8 mouse cellular contexts compared by ENCODE assay signal in the genomic region with DNA sequence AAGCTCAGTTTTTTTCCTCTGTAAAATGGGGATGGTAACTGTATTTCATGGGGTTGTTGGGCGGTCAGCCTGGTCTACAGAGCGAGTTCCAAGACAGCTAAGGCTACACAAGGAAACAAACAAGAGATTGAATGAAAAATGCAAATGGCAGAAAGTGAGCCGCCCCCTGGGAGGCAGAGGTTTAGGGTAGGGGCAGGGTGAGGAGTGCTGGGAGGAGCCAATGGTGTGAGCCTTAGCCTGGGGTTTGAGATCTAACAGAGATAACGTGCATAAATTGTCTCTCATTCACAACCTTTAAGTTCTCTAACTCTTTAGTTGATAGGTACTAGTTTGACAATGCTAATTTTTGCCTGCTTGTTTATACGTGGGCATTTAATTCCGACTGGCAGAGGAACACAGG. TPM values are rescaled to one million over a fixed set of nuclear protein-coding genes. Genes with fewer than 3 reads are reported as not detected.
A peak's percentile ranks its signal among the peaks of the same experiment; 100 is the strongest.
DNase-seq lines count a peak whose midpoint lies in the region; ATAC-seq and TF ChIP-seq lines count a peak whose summit lies in the region.

No protein-coding gene starts in this region.

- H3K9me3 ChIP-seq in CH12.LX (replicated peaks; ENCODE audit: low read length), result no peaks in the 10 kb centered on the region
- no peaks in the 10 kb centered on the region for H3K9me3 ChIP-seq in forebrain, embryonic 13.5 days (replicated peaks)
- H3K9me3 ChIP-seq in liver, embryonic 14.5 days (ENCODE audit: control insufficient read depth, low read length), result no peaks in the 10 kb centered on the region

- no peak for DNase-seq in frontal cortex, adult 2 months (ENCODE audit: extremely low spot score in 1 of 2, low spot score in 1 of 2)
- peak; percentile 71 for DNase-seq in CH12.LX (ENCODE audit: extremely low read depth)
- DNase-seq in liver, embryonic 14.5 days (ENCODE audit: low read depth in 3 of 3, low spot score in 3 of 3), result no peak
- peak; percentile 13 for DNase-seq in testis, postnatal 14 days (ENCODE audit: low spot score)
- no peak for DNase-seq in left cerebral cortex, adult 9 months (ENCODE audit: low spot score in 2 of 2)

- no peak; the same call in 1 of the 2 replicates for TF ChIP-seq POLR2A in CH12.LX (IDR thresholded peaks at IDR 0.05; ENCODE audit: low read depth, low read length)

- no peak for TF ChIP-seq RAD21 in CH12.LX (IDR thresholded peaks at IDR 0.05; ENCODE audit: low read depth, low read length)

- 10% methylated on average over 6 of the region's 6 CpGs for WGBS in forebrain, embryonic 13.5 days
- 19% methylated on average over 6 of the region's 6 CpGs for WGBS in liver, embryonic 14.5 days (ENCODE audit: insufficient replicate concordance)

- TF ChIP-seq CTCF in CH12.LX (conservative IDR thresholded peaks at IDR 0.05 in 1 of 2, IDR thresholded peaks at IDR 0.05 in 1 of 2; ENCODE audit: low read depth in 2 of 2, low read length in 2 of 2), result no peak
- TF ChIP-seq CTCF in liver, embryonic 14.5 days (IDR thresholded peaks at IDR 0.05; ENCODE audit: low read depth), result no peak

- no peak for TF ChIP-seq EP300 in CH12.LX (IDR thresholded peaks at IDR 0.05; ENCODE audit: low read length)
- TF ChIP-seq EP300 in liver, embryonic 14.5 days (IDR thresholded peaks at IDR 0.05; ENCODE audit: low read depth), result no peak

- peaks cover 3 to 17% of the 10 kb centered on the region in 2 experiments; a peak in 2 of 4 replicates for H3K4me1 ChIP-seq in CH12.LX (ENCODE audit: control insufficient read depth in 1 of 2, insufficient read depth in 2 of 2)
- H3K4me1 ChIP-seq in forebrain, embryonic 13.5 days, result peaks cover 10% of the 10 kb centered on the region; the same call in 1 of the 2 replicates
- peaks cover 0 to 9% of the 10 kb centered on the region in 2 experiments; a peak in 2 of 4 replicates for H3K4me1 ChIP-seq in liver, embryonic 14.5 days (replicated peaks; ENCODE audit: control insufficient read depth in 2 of 2, insufficient read depth in 2 of 2, low read length in 1 of 2)

- H3K36me3 ChIP-seq in CH12.LX (replicated peaks in 1 of 2; ENCODE audit: control insufficient read depth in 1 of 2, insufficient read depth in 1 of 2, low read length in 1 of 2), result peaks cover 3 to 11% of the 10 kb centered on the region in 2 experiments
- 0 out of 2 replicates have a peak, but pooled peaks cover 6% of the 10 kb centered on the region for H3K36me3 ChIP-seq in forebrain, embryonic 13.5 days (ENCODE audit: poor library complexity, severe bottlenecking)
- no peaks in the 10 kb centered on the region for H3K36me3 ChIP-seq in liver, embryonic 14.5 days (replicated peaks; ENCODE audit: control insufficient read depth, insufficient read depth, low read depth)

- H3K4me2 ChIP-seq in CH12.LX (ENCODE audit: insufficient read depth, low read depth, poor library complexity, severe bottlenecking), result peak overlapping the region; percentile 78; the same call in 1 of the 2 replicates
- H3K4me2 ChIP-seq in forebrain, embryonic 13.5 days, result peak overlapping the region; percentile 56
- peak overlapping the region; percentile 71 for H3K4me2 ChIP-seq in liver, embryonic 14.5 days (ENCODE audit: low read depth)

- peak; percentile 80 for ATAC-seq in frontal cortex, adult (ENCODE audit: low TSS enrichment)
- peak; percentile 90 for ATAC-seq in forebrain, embryonic 13.5 days
- ATAC-seq in liver, embryonic 14.5 days (ENCODE audit: insufficient read depth), result peak; percentile 59; the same call in 1 of the 2 replicates
- no peak for ATAC-seq in monocyte, adult 5-6 weeks (replicated peaks; ENCODE audit: insufficient number of reproducible peaks, low FRiP score, low TSS enrichment, poor library complexity, severe bottlenecking)

- no peak overlapping the region for H3K27ac ChIP-seq in CH12.LX (ENCODE audit: insufficient read depth, low read depth)
- H3K27ac ChIP-seq in forebrain, embryonic 13.5 days, result no peak overlapping the region
- no peak overlapping the region for H3K27ac ChIP-seq in liver, embryonic 14.5 days

- H3K79me2 ChIP-seq in CH12.LX (replicated peaks; ENCODE audit: control insufficient read depth, extremely low read depth, insufficient read depth, poor library complexity, severe bottlenecking), result peaks cover 4% of the 10 kb centered on the region; the same call in 1 of the 2 replicates

- in situ Hi-C loops in CH12.LX (cut with MboI; ENCODE audit: low pct_ligation_motif_present, low pct_unique_long_range_greater_than_20kb, low sequenced_read_pairs), result loop anchor here (25.0 kb wide), 1 partner anchor 618 kb away; no protein-coding TSS in a partner anchor

- H3K9ac ChIP-seq in CH12.LX (ENCODE audit: insufficient read depth, low read depth), result no peak overlapping the region
- H3K9ac ChIP-seq in forebrain, embryonic 13.5 days, result no peak overlapping the region
- H3K9ac ChIP-seq in liver, embryonic 14.5 days (replicated peaks), result no peak overlapping the region

- H3K4me3 ChIP-seq in CH12.LX (replicated peaks in 1 of 3; ENCODE audit: low read depth in 2 of 3, low read length in 2 of 3, poor library complexity in 1 of 3), result peak overlapping the region; percentile 49 to 64 (median 55)
- H3K4me3 ChIP-seq in forebrain, embryonic 13.5 days, result peak overlapping the region; percentile 58
- peak overlapping the region; percentile 46 to 74 for H3K4me3 ChIP-seq in liver, embryonic 14.5 days (ENCODE audit: insufficient read depth in 1 of 2, low read depth in 2 of 2, low read length in 2 of 2)

- H3K27me3 ChIP-seq in CH12.LX (replicated peaks), result no peaks in the 10 kb centered on the region
- no peaks in the 10 kb centered on the region for H3K27me3 ChIP-seq in forebrain, embryonic 13.5 days
- no peaks in the 10 kb centered on the region for H3K27me3 ChIP-seq in liver, embryonic 14.5 days (ENCODE audit: control insufficient read depth, insufficient read depth, low read length)

- dilution Hi-C loops in CH12.LX (cut with MboI; ENCODE audit: extremely low pct_ligation_motif_present, extremely low pct_unique_long_range_greater_than_20kb, low sequenced_read_pairs), result no loop called here

TF ChIP-seq in CH12.LX, 34 proteins besides CTCF, POLR2A, EP300 and RAD21:
- no peak for TF ChIP-seq MAX (IDR thresholded peaks at IDR 0.05; ENCODE audit: low read length)
- TF ChIP-seq GABPA (IDR thresholded peaks at IDR 0.05; ENCODE audit: insufficient replicate concordance, low read depth, low read length), result no peak
- TF ChIP-seq RCOR1 (conservative IDR thresholded peaks at IDR 0.05; ENCODE audit: low read depth, low read length), result no peak
- TF ChIP-seq ETS1 (conservative IDR thresholded peaks at IDR 0.05; ENCODE audit: low read depth, low read length), result no peak
- no peak for TF ChIP-seq POLR2AphosphoS2 (IDR thresholded peaks at IDR 0.05; ENCODE audit: low read depth, low read length)
- no peak for TF ChIP-seq CHD1 (IDR thresholded peaks at IDR 0.05; ENCODE audit: low read depth, low read length)
- TF ChIP-seq E2F4 (IDR thresholded peaks at IDR 0.05; ENCODE audit: insufficient replicate concordance, low read depth, low read length), result no peak
- no peak for TF ChIP-seq ZMIZ1 (IDR thresholded peaks at IDR 0.05; ENCODE audit: low read depth, low read length)
- TF ChIP-seq MEF2A (IDR thresholded peaks at IDR 0.05; ENCODE audit: borderline replicate concordance, low read depth, low read length), result no peak
- no peak for TF ChIP-seq ZNF384 (IDR thresholded peaks at IDR 0.05; ENCODE audit: low read depth, low read length)
- no peak; the same call in 1 of the 2 replicates for TF ChIP-seq MAZ (IDR thresholded peaks at IDR 0.05; ENCODE audit: low read depth, low read length)
- TF ChIP-seq ZKSCAN1 (IDR thresholded peaks at IDR 0.05; ENCODE audit: borderline replicate concordance, low read depth, low read length), result no peak

RNA-seq across cellular contexts. Expression of a gene that starts 0.3 kb away (rescaled TPM):
- 8.8 and 11.1 TPM in 2 replicates for polyA plus RNA-seq in frontal cortex, adult 2 months (2012; rRNA removed)
- 15.1 and 17.2 TPM in 2 replicates for total RNA-seq in CH12.LX (2012; rRNA removed)
- total RNA-seq in CH12.LX (2014; rRNA removed), result 14.6 and 16.9 TPM in 2 replicates
- polyA plus RNA-seq in CH12.LX (2012; ENCODE audit: insufficient read length, low read depth), result 18.4 and 23.4 TPM in 2 replicates
- 31.5 and 35.2 TPM in 2 replicates for polyA plus RNA-seq in forebrain, embryonic 13.5 days (2015; fragmentation: Nextera tagmentation; extraction: Ambion mirVana)
- 4.9 and 10.1 TPM in 2 replicates for polyA plus RNA-seq in liver, embryonic 14.5 days (2012; rRNA removed)
- polyA plus RNA-seq in liver, embryonic 14.5 days (2014; fragmentation: Nextera tagmentation; extraction: Ambion mirVana), result 13.2 and 15.2 TPM in 2 replicates
- total RNA-seq in monocyte, adult 5-6 weeks (2017), result 11.4 to 17.2 TPM (median 17.0 TPM) in 3 replicates

RNA-seq across cellular contexts. Expression of a gene that starts 20.2 kb away (rescaled TPM):
- polyA plus RNA-seq in frontal cortex, adult 2 months (2012; rRNA removed), result not detected in 2 replicates
- total RNA-seq in CH12.LX (2012; rRNA removed) (not detected in 2 replicates), CH12.LX (2014; rRNA removed) (not detected in 2 replicates)
- not detected in 2 replicates for polyA plus RNA-seq in CH12.LX (2012; ENCODE audit: insufficient read length, low read depth)
- polyA plus RNA-seq in forebrain, embryonic 13.5 days (2015; fragmentation: Nextera tagmentation; extraction: Ambion mirVana), result not detected in 2 replicates
- not detected in 2 replicates for polyA plus RNA-seq in liver, embryonic 14.5 days (2012; rRNA removed)
- polyA plus RNA-seq in liver, embryonic 14.5 days (2014; fragmentation: Nextera tagmentation; extraction: Ambion mirVana), result not detected in 2 replicates
- not detected in 3 replicates for total RNA-seq in monocyte, adult 5-6 weeks (2017)

Comparison
In these comparisons a context has a peak if more than half of its experiments do, and no peak if none do; other contexts are left out.
1. DNase-seq: peak in CH12.LX (single experiment) and testis, postnatal 14 days (single experiment); none in frontal cortex, adult 2 months (0 of 2), liver, embryonic 14.5 days (0 of 3) and left cerebral cortex, adult 9 months (0 of 2).
2. Peak in every context shown above with its lines, with median percentiles within 50 percentile points of each other: H3K4me2 ChIP-seq and H3K4me3 ChIP-seq.